Mouse (Mus musculus) layer of hippocampus, postnatal 25 days (tissue): ENCODE data around the gene Gm17577. TPM values are rescaled to one million over a fixed set of nuclear protein-coding genes. Genes with fewer than 3 reads are reported as not detected.
"Not testable (repeated sequence)": the region's sequence is repeated elsewhere in the genome, so short reads cannot be mapped to it uniquely, and the experiment has no call there.

Experiments used
- DNase-seq, 2 experiments: peaks; one replicate each; pipeline ENCODE4 v3.0.0; 2022; ENCODE audit warnings: mixed read lengths in 2 of 2, low spot score in 1 of 2; ENCODE audit errors: extremely low spot score in 1 of 2
- total RNA-seq, 2 experiments: library from RNA; stranded (reverse); gene quantifications; 2 replicates each; pipeline ENCODE4 v1.2.3; 2021

Gene Gm17577
- not detected for total RNA-seq

- not testable (repeated sequence) for DNase-seq
Observed at GRCm38 (mm10) chrX:123246807-123247206, at the start of gene Gm17577. Gene Gm17577 (minus strand): TSS chrX:123246907.

GRCm38 (mm10) chrX:123222381-123222780, 24.3 kb downstream of the Gm17577 start, which contains the start of gene Srsx:
Gene Srsx (minus strand): TSS chrX:123222481.
- not testable (repeated sequence) for DNase-seq

Other genes with a start within 250 kb of the Gm17577 start
- not detected for gene Gm17521, start 217.2 kb downstream of the Gm17577 start, total RNA-seq
- 1 to 10 TPM; 2.9 to 5.9 TPM for gene Cldn34c1, start 143.4 kb downstream of the Gm17577 start, total RNA-seq
- gene Srsx, start 24.4 kb downstream of the Gm17577 start, total RNA-seq = not detected